Mouse (Mus musculus) midbrain, embryonic 11.5 days (tissue): ENCODE results near the gene Tk1. TPM values are rescaled to one million over a fixed set of nuclear protein-coding genes. Genes with fewer than 3 reads are reported as not detected.

Source experiments
- ATAC-seq: fragments of 200-750 bp; cut with Nextera tagmentation; 2 replicates; pipeline ENCODE4 v1.8.0; 2017; ENCODE audit warnings: moderate TSS enrichment, moderate library complexity; ENCODE audit not compliant: low FRiP score
- DNase-seq: peaks from one replicate; pipeline ENCODE4 v3.0.0; 2015; ENCODE audit warnings: low spot score; ENCODE audit errors: missing footprints
- H3K27ac ChIP-seq: fragments of 300-500 bp; sonication (generic); 2 replicates; pipeline ENCODE4 v1.5.1; 2014; ENCODE audit warnings: low read depth, low read length
- H3K27me3 ChIP-seq: fragments of 300-500 bp; sonication (generic); 2 replicates; pipeline ENCODE4 v1.6.1; 2014; ENCODE audit warnings: mild to moderate bottlenecking, low read length, moderate library complexity, mixed read lengths; ENCODE audit not compliant: control insufficient read depth, insufficient read depth
- H3K36me3 ChIP-seq: fragments of 300-500 bp; sonication (generic); 2 replicates; pipeline ENCODE4 v1.6.1; 2014; ENCODE audit warnings: mild to moderate bottlenecking, low read length, moderate library complexity, mixed read lengths; ENCODE audit not compliant: control insufficient read depth, insufficient read depth
- H3K4me1 ChIP-seq: fragments of 300-500 bp; sonication (generic); 2 replicates; pipeline ENCODE4 v1.6.1; 2014; ENCODE audit warnings: low read length; ENCODE audit not compliant: control insufficient read depth, insufficient read depth
- H3K4me2 ChIP-seq: fragments of 300-500 bp; sonication (generic); 2 replicates; pipeline ENCODE4 v1.6.1; 2014; ENCODE audit warnings: mild to moderate bottlenecking, moderate library complexity
- H3K4me3 ChIP-seq: fragments of 300-500 bp; sonication (generic); 2 replicates; pipeline ENCODE4 v1.5.1; 2014; ENCODE audit warnings: low read depth, low read length
- H3K9ac ChIP-seq: fragments of 300-500 bp; sonication (generic); 2 replicates; pipeline ENCODE4 v1.6.1; 2014; ENCODE audit warnings: low read length
- H3K9me3 ChIP-seq: fragments of 300-500 bp; sonication (generic); 2 replicates; pipeline ENCODE4 v1.6.1; 2016; ENCODE audit warnings: low read length; ENCODE audit not compliant: control insufficient read depth
- WGBS: fragments of 180-500 bp; shearing (Covaris S2); extraction: QIAGEN DNeasy Blood & Tissue Kit; methylation state at CpG from one replicate; pipeline ENCODE4 v1.1.7; 2014; 5-methylcytosine and 5-hydroxymethylcytosine counted together
- polyA plus RNA-seq: library from polyadenylated mRNA; unstranded; fragments of >200 nt; fragmentation: Nextera tagmentation; extraction: Ambion mirVana; gene quantifications from 2 replicates; pipeline ENCODE4 v1.2.1, GENCODE M21; 2014

The Tk1 gene
- polyA plus RNA-seq, 1 experiment from 2014 or later, result 87.1 TPM

- Histone ChIP-seq H3K36me3 (no peaks in the 10 kb centered on the region), H3K9me3 (no peaks in the 10 kb centered on the region), H3K4me1 (no peaks in the 10 kb centered on the region), H3K4me3 (no peak overlapping the region), H3K27me3 (no peaks in the 10 kb centered on the region), H3K9ac (no peak overlapping the region), H3K4me2 (no peak overlapping the region), H3K27ac (no peak overlapping the region)
- no peak for ATAC-seq
- WGBS, result 92% methylated on average over 3 of the region's 3 CpGs
- no peak for DNase-seq
These were observed 22.7 kb downstream of the Tk1 start for GRCm38 (mm10) chr11:117803166-117803688.

- no peaks in the 10 kb centered on the region for H3K27me3 ChIP-seq
- no peak overlapping the region for H3K9ac ChIP-seq
- 75% methylated on average over 7 of the region's 7 CpGs for WGBS
- H3K9me3 ChIP-seq, result no peaks in the 10 kb centered on the region
- ATAC-seq (no peak), DNase-seq (no peak)
- no peaks in the 10 kb centered on the region for H3K36me3 ChIP-seq
- no peaks in the 10 kb centered on the region for H3K4me1 ChIP-seq
- H3K4me2 ChIP-seq, result no peak overlapping the region
- H3K4me3 ChIP-seq, result no peak overlapping the region
- no peak overlapping the region for H3K27ac ChIP-seq
These were observed 24.2 kb downstream of the Tk1 start for GRCm38 (mm10) chr11:117801650-117802049.

GRCm38 (mm10) chr11:117800038-117800437, 25.9 kb downstream of the Tk1 start:
- no peak overlapping the region for H3K9ac ChIP-seq

GRCm38 (mm10) chr11:117799174-117799573, 26.7 kb downstream of the Tk1 start:
- Histone ChIP-seq H3K9ac (no peak overlapping the region), H3K27me3 (no peaks in the 10 kb centered on the region), H3K4me1 (no peaks in the 10 kb centered on the region), H3K4me3 (no peak overlapping the region), H3K36me3 (no peaks in the 10 kb centered on the region), H3K27ac (no peak overlapping the region), H3K9me3 (no peaks in the 10 kb centered on the region), H3K4me2 (no peak overlapping the region)
- DNase-seq (no peak), ATAC-seq (no peak)
- WGBS, result 71% methylated on average over 5 of the region's 5 CpGs

More at GRCm38 (mm10) chr11:117800038-117800437, 25.9 kb downstream of the Tk1 start:
- Histone ChIP-seq H3K9me3 (no peaks in the 10 kb centered on the region), H3K36me3 (no peaks in the 10 kb centered on the region), H3K4me3 (no peak overlapping the region), H3K4me1 (no peaks in the 10 kb centered on the region), H3K27ac (no peak overlapping the region), H3K27me3 (no peaks in the 10 kb centered on the region), H3K4me2 (no peak overlapping the region)
- WGBS, result 84% methylated on average over 7 of the region's 7 CpGs
- no peak for DNase-seq
- ATAC-seq, result no peak

GRCm38 (mm10) chr11:117798160-117798541, 27.7 kb downstream of the Tk1 start:
- DNase-seq (no peak), ATAC-seq (no peak)
- no peaks in the 10 kb centered on the region for H3K4me1 ChIP-seq
- H3K9me3 ChIP-seq, result no peaks in the 10 kb centered on the region
- no peaks in the 10 kb centered on the region for H3K36me3 ChIP-seq
- no peak overlapping the region for H3K4me2 ChIP-seq
- no peaks in the 10 kb centered on the region for H3K27me3 ChIP-seq
- no peak overlapping the region for H3K9ac ChIP-seq
- no peak overlapping the region for H3K4me3 ChIP-seq
- H3K27ac ChIP-seq, result no peak overlapping the region
- WGBS, result 48% methylated on average over 2 of the region's 2 CpGs

- no peak within 1 kb of the TSS for H3K4me2 ChIP-seq
- H3K36me3 ChIP-seq, result no peaks in the 10 kb centered on the region
- H3K4me3 ChIP-seq, result no peak within 1 kb of the TSS
- ATAC-seq (no peak), DNase-seq (no peak)
- no peaks in the 10 kb centered on the region for H3K9me3 ChIP-seq
- no peaks in the 10 kb centered on the region for H3K4me1 ChIP-seq
- WGBS, result 70% methylated on average over 9 of the region's 9 CpGs
- no peak within 1 kb of the TSS for H3K27ac ChIP-seq
- no peak within 1 kb of the TSS for H3K9ac ChIP-seq
- H3K27me3 ChIP-seq, result no peaks in the 10 kb centered on the region
These were observed 28.3 kb downstream of the Tk1 start, which contains the start of gene 6030468B19Rik for GRCm38 (mm10) chr11:117797511-117798159. Gene 6030468B19Rik, plus strand, starts transcription at chr11:117797660.

GRCm38 (mm10) chr11:117796954-117797353, 28.9 kb downstream of the Tk1 start:
- Histone ChIP-seq H3K36me3 (no peaks in the 10 kb centered on the region), H3K4me1 (no peaks in the 10 kb centered on the region), H3K27ac (no peak overlapping the region), H3K9me3 (no peaks in the 10 kb centered on the region), H3K27me3 (no peaks in the 10 kb centered on the region), H3K9ac (no peak overlapping the region), H3K4me3 (no peak overlapping the region), H3K4me2 (no peak overlapping the region)
- WGBS, result 43% methylated on average over 5 of the region's 5 CpGs
- ATAC-seq (no peak), DNase-seq (no peak)

- Histone ChIP-seq H3K27ac (no peak overlapping the region), H3K4me2 (no peak overlapping the region), H3K27me3 (peaks cover 8% of the 10 kb centered on the region), H3K9me3 (no peaks in the 10 kb centered on the region), H3K36me3 (no peaks in the 10 kb centered on the region), H3K4me1 (no peaks in the 10 kb centered on the region), H3K9ac (no peak overlapping the region), H3K4me3 (no peak overlapping the region)
- ATAC-seq, result no peak
- no peak for DNase-seq
- 65% methylated on average over 4 of the region's 4 CpGs for WGBS
These were observed 31.8 kb downstream of the Tk1 start for GRCm38 (mm10) chr11:117794035-117794551.

GRCm38 (mm10) chr11:117792281-117792888, 33.5 kb downstream of the Tk1 start:
- H3K4me3 ChIP-seq, result no peak overlapping the region
- peaks cover 8% of the 10 kb centered on the region for H3K27me3 ChIP-seq
- H3K9me3 ChIP-seq, result no peaks in the 10 kb centered on the region
- H3K4me2 ChIP-seq, result no peak overlapping the region
- H3K9ac ChIP-seq, result no peak overlapping the region
- 6% methylated on average over 22 of the region's 22 CpGs for WGBS
- no peaks in the 10 kb centered on the region for H3K4me1 ChIP-seq
- H3K27ac ChIP-seq, result no peak overlapping the region
- no peaks in the 10 kb centered on the region for H3K36me3 ChIP-seq
- DNase-seq (no peak), ATAC-seq (0 out of 2 replicates have a peak, but pooled peaks have one; percentile 35)
